Mouse (Mus musculus): ENCODE data around the gene Tmem147.

DNA sequence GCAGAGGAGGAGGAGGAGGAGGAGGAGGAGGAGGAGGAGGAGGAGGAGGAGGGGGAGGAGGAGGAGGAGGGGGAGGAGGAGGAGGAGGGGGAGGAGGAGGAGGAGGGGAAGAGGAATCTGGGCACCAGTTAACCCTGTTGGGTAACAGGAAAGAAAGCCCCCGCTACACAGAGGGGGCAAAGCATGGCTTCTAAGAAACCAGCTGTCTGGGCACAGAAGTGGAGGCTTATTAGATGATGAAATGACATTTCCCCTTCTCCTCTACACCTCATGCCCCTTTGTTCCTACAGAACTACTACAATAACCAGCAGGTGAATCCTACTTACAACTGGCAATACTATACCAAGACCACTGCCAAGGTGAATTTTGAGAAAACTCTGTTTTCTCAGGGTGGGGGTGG lies 48.6 kb upstream of the Tmem147 start:
- TF ChIP-seq CTCF (IDR thresholded peaks at IDR 0.05; ENCODE audit: low read depth, low read length) (no peak), POLR2AphosphoS5 (IDR thresholded peaks at IDR 0.05; ENCODE audit: insufficient replicate concordance, low read depth, low read length) (no peak)

Data from G1E (cell line).